Mouse (Mus musculus) cerebellum, adult 2 months (tissue): ENCODE measurements around the gene Pmm1. TPM values are rescaled to one million over a fixed set of nuclear protein-coding genes. Genes with fewer than 3 reads are reported as not detected.

ENCODE experiments used
- DNase-seq, 2 experiments: peaks; one replicate each; pipeline ENCODE4 v3.0.0; 2021
- H3K27ac ChIP-seq: fragments of 200-500 bp; 2 replicates; pipeline ENCODE4 v1.5.1; 2012; ENCODE audit warnings: low read length, control low read depth, inconsistent platforms; ENCODE audit not compliant: insufficient read depth
- H3K27me3 ChIP-seq: fragments of 200-500 bp; 2 replicates; pipeline ENCODE4 v1.6.1; 2012; ENCODE audit warnings: inconsistent platforms, mild to moderate bottlenecking, low read length, moderate library complexity; ENCODE audit not compliant: control insufficient read depth, insufficient read depth
- H3K4me1 ChIP-seq: fragments of 200-500 bp; 2 replicates; pipeline ENCODE4 v1.6.1; 2011; ENCODE audit warnings: low read length; ENCODE audit not compliant: control insufficient read depth, insufficient read depth
- H3K4me3 ChIP-seq: fragments of 200-500 bp; replicated peaks from 2 replicates; pipeline ENCODE3; 2011; ENCODE audit warnings: mild to moderate bottlenecking, low read depth, low read length, control low read depth; ENCODE audit not compliant: insufficient read depth
- CTCF ChIP-seq: fragments of 200-500 bp; IDR thresholded peaks from 2 replicates; pipeline ENCODE4 v1.5.1; 2011; ENCODE audit warnings: low read depth, mild to moderate bottlenecking, control low read depth, low read length, moderate library complexity, borderline replicate concordance; ENCODE audit not compliant: insufficient read depth
- POLR2A ChIP-seq: fragments of 200-500 bp; IDR thresholded peaks from 2 replicates; pipeline ENCODE4 v1.6.1; 2011; ENCODE audit warnings: low read length, control low read depth, borderline replicate concordance; ENCODE audit not compliant: insufficient read depth
- WGBS: fragments of 180-500 bp; shearing (Covaris S2); methylation state at CpG from one replicate; pipeline ENCODE4 v1.1.7; 2018; 5-methylcytosine and 5-hydroxymethylcytosine counted together
- polyA plus RNA-seq: library from polyadenylated mRNA; depleted of rRNA; stranded (reverse); fragments of >200 nt; gene quantifications from 2 replicates; pipeline ENCODE4 v1.2.3, GENCODE M21; 2012

Pmm1 gene
- polyA plus RNA-seq, 1 experiment = 289 TPM

DNA sequence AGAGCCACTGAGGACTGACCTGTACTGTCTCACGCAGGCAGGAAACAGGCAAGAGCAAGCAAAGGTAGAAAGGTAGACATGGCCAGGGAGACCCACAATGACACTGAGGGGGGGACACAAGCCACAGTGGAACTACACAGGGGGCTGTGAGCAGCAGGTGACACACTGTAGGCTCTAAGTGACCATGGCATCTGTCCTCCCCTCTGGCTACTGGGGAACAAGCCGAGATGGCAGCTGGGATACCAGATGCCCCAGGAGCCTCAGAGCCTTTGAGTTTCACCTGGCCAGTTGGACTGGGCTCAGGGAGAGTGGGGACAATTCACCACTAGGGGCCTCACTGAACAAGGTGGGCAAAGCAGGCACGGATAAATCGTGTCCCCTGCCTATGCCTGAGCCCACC is 8.4 kb downstream of the Pmm1 start:
- Histone ChIP-seq H3K4me1 (peaks cover 29% of the 10 kb centered on the region), H3K27ac (no peak overlapping the region), H3K4me3 (no peak overlapping the region), H3K27me3 (no peaks in the 10 kb centered on the region)
- no peak for TF ChIP-seq POLR2A
- no peak for TF ChIP-seq CTCF
- WGBS = 65% methylated on average over 4 of the region's 4 CpGs
- DNase-seq = peak in 1 of 2 experiments; percentile 33

GRCm38 (mm10) chr15:81951159-81951558 is 9.6 kb downstream of the Pmm1 start:
- TF ChIP-seq CTCF (no peak), POLR2A (no peak)
- Histone ChIP-seq H3K27me3 (no peaks in the 10 kb centered on the region), H3K4me3 (no peak overlapping the region), H3K4me1 (peaks cover 22% of the 10 kb centered on the region), H3K27ac (no peak overlapping the region)
- 75% methylated on average over 9 of the region's 9 CpGs for WGBS
- peak in 1 of 2 experiments; percentile 23 for DNase-seq

DNA sequence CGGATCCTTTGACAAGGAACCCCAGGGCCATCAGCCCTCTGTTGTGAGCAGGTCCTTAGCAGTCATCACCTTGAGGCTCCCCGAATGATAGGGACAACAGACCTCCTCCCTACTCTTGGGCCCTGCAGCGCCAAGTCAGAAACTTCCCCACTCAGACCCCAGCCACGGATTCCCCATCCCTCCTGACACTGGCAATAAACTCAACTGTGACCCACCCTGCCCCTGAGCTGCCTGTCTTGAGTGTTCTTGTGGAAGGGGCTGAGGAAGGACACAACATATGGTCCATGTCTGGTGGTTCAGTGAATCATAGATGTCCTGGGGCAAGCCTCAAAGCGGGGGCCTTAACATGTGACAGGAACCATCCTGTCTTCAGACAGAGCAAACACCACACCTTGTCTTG is 10.0 kb downstream of the Pmm1 start:
- no peak overlapping the region for H3K27ac ChIP-seq
- H3K4me3 ChIP-seq = no peak overlapping the region
- H3K27me3 ChIP-seq = no peaks in the 10 kb centered on the region
- no peak for DNase-seq
- WGBS = 77% methylated on average over 5 of the region's 5 CpGs
- TF ChIP-seq CTCF (no peak), POLR2A (no peak)
- H3K4me1 ChIP-seq = peaks cover 20% of the 10 kb centered on the region

DNA sequence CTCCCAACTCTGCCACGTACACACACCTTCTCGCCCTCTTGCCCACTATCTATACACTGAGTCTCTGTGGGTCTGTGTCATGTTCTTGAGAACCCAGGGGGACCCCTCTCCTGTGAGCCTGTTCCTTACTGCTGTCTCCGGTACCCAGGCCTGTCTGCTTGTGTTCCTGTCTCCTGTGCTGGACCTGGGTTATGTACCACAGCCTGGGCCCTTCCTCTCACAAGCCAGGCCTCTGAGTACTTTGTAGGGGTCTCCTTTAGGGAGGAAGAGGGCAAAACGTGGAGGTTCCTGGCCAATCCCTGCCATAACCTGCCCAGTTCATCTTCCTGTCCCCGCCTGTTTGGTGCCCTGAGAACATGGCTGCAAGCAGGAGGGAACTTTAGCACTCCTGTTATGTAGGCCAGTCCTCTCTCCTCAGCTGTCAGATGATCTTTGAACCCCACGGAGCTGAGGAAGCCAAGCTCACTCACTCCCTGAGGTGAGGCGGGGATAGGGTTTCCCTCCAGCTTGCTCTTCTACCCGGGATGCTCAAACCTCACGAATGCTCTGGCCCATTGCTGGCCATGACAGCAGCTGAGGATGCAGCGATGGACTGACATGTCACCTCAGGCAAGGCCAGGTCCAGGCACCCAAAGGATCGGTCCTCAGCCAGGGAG is 11.1 kb downstream of the Pmm1 start:
- 71% methylated on average over 11 of the region's 11 CpGs for WGBS
- Histone ChIP-seq H3K4me3 (no peak overlapping the region), H3K4me1 (peaks cover 18% of the 10 kb centered on the region), H3K27ac (no peak overlapping the region), H3K27me3 (no peaks in the 10 kb centered on the region)
- no peak for TF ChIP-seq CTCF
- TF ChIP-seq POLR2A = no peak
- no peak for DNase-seq

DNA sequence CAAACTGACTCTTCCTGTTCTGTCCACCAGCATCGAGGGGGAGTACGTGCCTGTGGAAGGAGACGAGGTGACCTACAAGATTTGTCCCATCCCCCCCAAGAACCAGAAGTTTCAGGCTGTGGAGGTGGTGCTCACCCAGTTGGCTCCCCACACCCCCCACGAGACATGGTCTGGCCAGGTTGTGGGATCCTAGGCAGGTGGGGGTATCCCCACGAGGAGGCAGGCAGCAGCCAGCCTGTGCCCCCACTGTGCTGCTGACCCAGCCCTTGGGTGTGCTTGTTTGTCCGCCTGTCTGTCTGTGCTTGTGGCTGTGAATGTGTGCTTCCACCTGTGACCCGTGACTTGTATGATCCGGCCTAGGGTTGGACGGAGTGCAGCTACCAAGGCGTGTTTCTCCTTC is 11.7 kb downstream of the Pmm1 start:
- TF ChIP-seq CTCF (no peak), POLR2A (no peak)
- WGBS = 83% methylated on average over 10 of the region's 10 CpGs
- DNase-seq = no peak

GRCm38 (mm10) chr15:81943176-81943749 is 17.5 kb downstream of the Pmm1 start:
- no peak for TF ChIP-seq POLR2A
- no peak for TF ChIP-seq CTCF
- 36% methylated on average over 9 of the region's 9 CpGs for WGBS
- Histone ChIP-seq H3K4me1 (peaks cover 12% of the 10 kb centered on the region), H3K27me3 (no peaks in the 10 kb centered on the region), H3K4me3 (no peak overlapping the region), H3K27ac (no peak overlapping the region)
- no peak for DNase-seq

More for the DNA sequence above, 11.7 kb downstream of the Pmm1 start:
- Histone ChIP-seq H3K4me3 (no peak overlapping the region), H3K4me1 (peaks cover 14% of the 10 kb centered on the region; the same call in 1 of the 2 replicates), H3K27ac (no peak overlapping the region), H3K27me3 (no peaks in the 10 kb centered on the region)

GRCm38 (mm10) chr15:81941010-81941409 is 19.7 kb downstream of the Pmm1 start:
- H3K27me3 ChIP-seq = no peaks in the 10 kb centered on the region
- 95% methylated on average over 2 of the region's 2 CpGs for WGBS
- H3K4me1 ChIP-seq = peaks cover 12% of the 10 kb centered on the region
- no peak for TF ChIP-seq POLR2A
- TF ChIP-seq CTCF = peak; percentile 19; the same call in 1 of the 2 replicates
- DNase-seq = no peak
- H3K27ac ChIP-seq = no peak overlapping the region
- H3K4me3 ChIP-seq = no peak overlapping the region

- H3K4me1 ChIP-seq = peaks cover 12% of the 10 kb centered on the region
- WGBS = 45% methylated on average over 5 of the region's 5 CpGs
- no peak overlapping the region for H3K4me3 ChIP-seq
- no peak for TF ChIP-seq CTCF
- TF ChIP-seq POLR2A = no peak
- H3K27me3 ChIP-seq = no peaks in the 10 kb centered on the region
- peak; percentile 48 to 74 for DNase-seq
- H3K27ac ChIP-seq = peak overlapping the region; percentile 47; the same call in 1 of the 2 replicates
Observed at GRCm38 (mm10) chr15:81940219-81940618, 20.5 kb downstream of the Pmm1 start.
